Comparison of ENCODE assay signal across 24 mouse cellular contexts in the genomic region with DNA sequence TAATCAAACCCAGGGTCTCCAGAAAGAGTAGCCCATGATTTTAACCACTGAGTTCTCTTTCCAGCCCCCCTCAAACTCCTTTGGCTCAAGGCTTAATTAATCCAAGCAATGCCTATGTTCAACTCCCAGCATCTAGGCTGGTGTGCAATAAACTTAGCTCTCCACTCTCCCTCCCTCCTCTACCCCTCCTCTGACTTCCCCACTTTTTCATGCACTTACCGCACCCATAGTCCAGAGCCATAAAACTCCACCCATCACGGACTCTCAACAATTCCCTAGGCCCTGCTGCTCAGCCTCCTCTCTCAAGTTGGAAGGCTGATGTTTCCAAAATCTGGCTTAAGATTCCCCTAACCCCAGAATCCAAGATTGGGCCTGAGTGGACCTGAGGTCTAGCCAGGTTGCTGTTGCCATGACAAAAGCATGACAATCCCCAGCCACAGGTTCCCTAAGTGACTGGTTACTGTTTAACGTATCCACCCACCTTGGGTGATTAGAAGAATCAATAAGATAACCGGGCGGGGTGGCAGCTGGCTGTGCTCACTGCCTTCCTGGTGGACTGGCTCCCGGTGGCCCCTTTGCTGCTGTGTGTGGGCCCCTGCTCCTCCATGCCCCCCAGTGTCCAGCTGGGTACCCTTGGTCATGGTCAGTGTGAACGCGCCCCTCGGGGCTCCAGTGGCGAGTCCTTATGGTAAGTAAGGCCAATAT. TPM values are rescaled to one million over a fixed set of nuclear protein-coding genes. Genes with fewer than 3 reads are reported as not detected.
DNase-seq lines count a peak whose midpoint lies in the region; ATAC-seq and TF ChIP-seq lines count a peak whose summit lies in the region.
"Had no signal": no experiment of that assay in that cellular context is flagged by ENCODE, and none has a peak within 500 bp of the region (broad histone marks: within the 10 kb centered on the region; RNA-seq: fewer than 3 reads in every experiment).

A gene (plus strand): TSS at position 509 of the 705 bp plus-strand sequence.

- peak within 1 kb of the TSS; percentile 61 for H3K9ac ChIP-seq in liver, adult 2 months (ENCODE audit: low read depth, low read length)
- H3K9ac ChIP-seq in hindbrain, embryonic 12.5 days = no peak within 1 kb of the TSS
- H3K9ac ChIP-seq: embryonic facial prominence, embryonic 15.5 days; forebrain, embryonic 13.5 days; limb, embryonic 15.5 days had no signal

- no peak for TF ChIP-seq POLR2A in liver, adult 2 months (IDR thresholded peaks at IDR 0.05; ENCODE audit: extremely low read depth, insufficient read depth, low read length)
- TF ChIP-seq POLR2A in small intestine, adult 2 months (IDR thresholded peaks at IDR 0.05; ENCODE audit: low read depth, low read length) = peak; percentile 52

- no peak for ATAC-seq in hematopoietic stem cell, adult 5-6 weeks (replicated peaks in 1 of 2; ENCODE audit: insufficient read depth in 1 of 2, low FRiP score in 2 of 2, low TSS enrichment in 1 of 2, low read depth in 1 of 2, poor library complexity in 2 of 2, severe bottlenecking in 2 of 2)
- no peak for ATAC-seq in hindbrain, embryonic 12.5 days (ENCODE audit: low FRiP score)
- ATAC-seq: forebrain, embryonic 13.5 days; hindbrain, embryonic 16.5 days had no signal

- peaks cover 10% of the 10 kb centered on the region for H3K4me1 ChIP-seq in liver, adult 2 months (ENCODE audit: control insufficient read depth, insufficient read depth, low read length)
- H3K4me1 ChIP-seq in small intestine, adult 2 months (ENCODE audit: control insufficient read depth, insufficient read depth, insufficient read length, low read length) = peaks cover 28% of the 10 kb centered on the region; the same call in 1 of the 2 replicates
- H3K4me1 ChIP-seq in hindbrain, embryonic 12.5 days = no peaks in the 10 kb centered on the region
- H3K4me1 ChIP-seq: embryonic facial prominence, embryonic 15.5 days; forebrain, embryonic 13.5 days; limb, embryonic 15.5 days had no signal

- no peak for TF ChIP-seq CTCF in liver, adult 2 months (IDR thresholded peaks at IDR 0.05; ENCODE audit: low read depth, low read length)
- TF ChIP-seq CTCF in small intestine, adult 2 months (IDR thresholded peaks at IDR 0.05; ENCODE audit: extremely low read depth, insufficient read length, insufficient replicate concordance, low read depth, low read length) = no peak

- H3K27ac ChIP-seq in liver, adult 2 months (replicated peaks; ENCODE audit: insufficient read depth, low read depth, low read length) = peak within 1 kb of the TSS; percentile 38
- H3K27ac ChIP-seq in small intestine, adult 2 months (ENCODE audit: insufficient read depth, low read depth, low read length) = peak within 1 kb of the TSS; percentile 89
- no peak within 1 kb of the TSS for H3K27ac ChIP-seq in hindbrain, embryonic 12.5 days
- H3K27ac ChIP-seq: embryonic facial prominence, embryonic 15.5 days; forebrain, embryonic 13.5 days; heart, embryonic 10.5 days; limb, embryonic 15.5 days had no signal

- no peaks in the 10 kb centered on the region for H3K79me2 ChIP-seq in liver, adult 2 months (ENCODE audit: control insufficient read depth, insufficient read depth, low read length)

- intact Hi-C loops in heart, postnatal 14 days (cut with DNase I) = no loop called here

- WGBS in liver, adult 2 months = 25% methylated on average over 10 of the region's 10 CpGs
- WGBS in small intestine, adult 2 months = 22% methylated on average over 10 of the region's 10 CpGs
- WGBS in hindbrain, embryonic 12.5 days = 81% methylated on average over 10 of the region's 10 CpGs

- no peaks in the 10 kb centered on the region for H3K27me3 ChIP-seq in liver, adult 2 months (ENCODE audit: control insufficient read depth, insufficient read depth, low read length)
- no peaks in the 10 kb centered on the region for H3K27me3 ChIP-seq in small intestine, adult 2 months (ENCODE audit: control insufficient read depth, insufficient read depth, low read length)
- H3K27me3 ChIP-seq in hindbrain, embryonic 12.5 days = no peaks in the 10 kb centered on the region
- H3K27me3 ChIP-seq: embryonic facial prominence, embryonic 15.5 days; forebrain, embryonic 13.5 days; limb, embryonic 15.5 days had no signal

- no peak within 1 kb of the TSS for H3K4me2 ChIP-seq in hindbrain, embryonic 12.5 days (replicated peaks)
- H3K4me2 ChIP-seq: embryonic facial prominence, embryonic 15.5 days; forebrain, embryonic 13.5 days; limb, embryonic 15.5 days had no signal

- H3K9me3 ChIP-seq in hindbrain, embryonic 12.5 days (replicated peaks) = no peaks in the 10 kb centered on the region
- H3K9me3 ChIP-seq: embryonic facial prominence, embryonic 15.5 days; forebrain, embryonic 13.5 days; heart, embryonic 10.5 days; limb, embryonic 15.5 days had no signal

- peak within 1 kb of the TSS; percentile 45; the same call in 1 of the 2 replicates for H3K4me3 ChIP-seq in liver, adult 2 months (ENCODE audit: insufficient read depth, low read depth, low read length)
- peak within 1 kb of the TSS; percentile 83 for H3K4me3 ChIP-seq in small intestine, adult 2 months (ENCODE audit: low read depth, low read length)
- no peak within 1 kb of the TSS for H3K4me3 ChIP-seq in hindbrain, embryonic 12.5 days
- H3K4me3 ChIP-seq: embryonic facial prominence, embryonic 15.5 days; forebrain, embryonic 13.5 days; heart, embryonic 10.5 days; limb, embryonic 15.5 days had no signal

- no peak for DNase-seq in adrenal gland, postnatal 4 days (ENCODE audit: low spot score in 2 of 2)
- DNase-seq in adrenal gland, adult (ENCODE audit: inconsistent age in 2 of 2, low spot score in 1 of 2) = no peak
- DNase-seq in liver, adult 2 months (ENCODE audit: extremely low read depth, low read depth, low spot score) = peak; percentile 80
- no peak for DNase-seq in heart, postnatal 14 days
- DNase-seq in c-Kit-positive CD71-positive TER-119-positive erythroid progenitor cells, embryonic 14.5 days (ENCODE audit: low spot score) = no peak
- DNase-seq: adrenal gland, postnatal 36 days; cerebellum, adult 9-11 months; embryo, embryonic 11 days; kidney, postnatal 4 days; lung, postnatal 36 days; thymus, postnatal 4 days had no signal

- no peaks in the 10 kb centered on the region for H3K36me3 ChIP-seq in liver, adult 2 months (ENCODE audit: control insufficient read depth, insufficient read depth, low read length)
- H3K36me3 ChIP-seq in small intestine, adult 2 months (ENCODE audit: control insufficient read depth, insufficient read depth, low read length) = 0 out of 2 replicates have a peak, but pooled peaks cover 2% of the 10 kb centered on the region
- H3K36me3 ChIP-seq in hindbrain, embryonic 12.5 days = no peaks in the 10 kb centered on the region
- H3K36me3 ChIP-seq: embryonic facial prominence, embryonic 15.5 days; heart, embryonic 10.5 days; limb, embryonic 15.5 days had no signal

RNA-seq across cellular contexts. Expression of the gene that starts here (rescaled TPM):
- 10 to 100 TPM; 14.7 to 18.9 TPM for total RNA-seq in adrenal gland, postnatal 4 days (2021)
- total RNA-seq in hematopoietic stem cell, adult 5-6 weeks (2017) = 12.3 and 22.7 TPM in 2 replicates
- 164 and 213 TPM in 2 replicates for total RNA-seq in liver, adult 2 months (2014; rRNA removed)
- polyA plus RNA-seq in liver, adult 2 months (2012; rRNA removed) = 260 and 313 TPM in 2 replicates
- polyA plus RNA-seq in small intestine, adult 2 months (2012; rRNA removed) = 179 and 397 TPM in 2 replicates
- total RNA-seq in heart, postnatal 14 days (2021) = under 1 TPM in 1 of 2 experiments, not detected in 1; 0.05 TPM
- polyA plus RNA-seq in hindbrain, embryonic 12.5 days (2016; fragmentation: Nextera tagmentation; extraction: Ambion mirVana) = not detected in 2 replicates
- total RNA-seq: CH12.LX; heart, postnatal 25 days; layer of hippocampus, postnatal 25 days; left cerebral cortex, postnatal 25 days had no signal
- polyA plus RNA-seq: embryonic facial prominence, embryonic 15.5 days; forebrain, embryonic 13.5 days; hindbrain, embryonic 16.5 days; neural tube, embryonic 11.5 days had no signal

Comparison
In these comparisons a context has a peak if more than half of its experiments do, and no peak if none do; other contexts are left out.
1. RNA of the gene that starts here (total RNA-seq): 164 to 213 TPM in liver, adult 2 months, 14.7 to 18.9 TPM in adrenal gland, postnatal 4 days and 12.3 to 22.7 TPM in hematopoietic stem cell, adult 5-6 weeks; 0.05 TPM in heart, postnatal 14 days; every median in the first group is over 10 times any median in the second.
2. RNA of the gene that starts here (polyA plus RNA-seq): 179 to 397 TPM in small intestine, adult 2 months and 260 to 313 TPM in liver, adult 2 months; not detected in hindbrain, embryonic 12.5 days; every median in the first group is over 100 times any median in the second.